Mouse (Mus musculus) liver, postnatal 0 days (tissue): ENCODE data around the gene Gm49387.
A peak's percentile ranks its signal among the peaks of the same experiment; 100 is the strongest.

Experiments
- CTCF ChIP-seq: sonication (generic); IDR thresholded peaks from 2 replicates; pipeline ENCODE4 v1.5.1; 2016; ENCODE audit warnings: antibody characterized with exemption, low read depth
- EP300 ChIP-seq: IDR thresholded peaks from 2 replicates; pipeline ENCODE4 v1.6.1; 2016; ENCODE audit warnings: antibody characterized with exemption, low read depth, mild to moderate bottlenecking

- TF ChIP-seq CTCF = peak; percentile 54
- no peak for TF ChIP-seq EP300
Observed at GRCm38 (mm10) chr14:31605514-31605913, 35.2 kb downstream of the Gm49387 start.
